Mouse (Mus musculus) forebrain, embryonic 13.5 days (tissue): Measurements from ENCODE around the gene Adra2a. TPM values are rescaled to one million over a fixed set of nuclear protein-coding genes. Genes with fewer than 3 reads are reported as not detected.

Source experiments
- ATAC-seq: fragments of 200-750 bp; cut with Nextera tagmentation; 2 replicates; pipeline ENCODE4 v1.8.0; 2017
- H3K27ac ChIP-seq: fragments of 300-500 bp; sonication (generic); 2 replicates; pipeline ENCODE4 v1.5.1; 2015; ENCODE audit warnings: inconsistent platforms, mild to moderate bottlenecking, moderate library complexity
- H3K27me3 ChIP-seq: fragments of 300-500 bp; sonication (generic); 2 replicates; pipeline ENCODE4 v1.6.1; 2015; ENCODE audit warnings: mild to moderate bottlenecking, inconsistent platforms
- H3K36me3 ChIP-seq: fragments of 300-500 bp; sonication (generic); 2 replicates; pipeline ENCODE4 v1.6.1; 2015; ENCODE audit warnings: mild to moderate bottlenecking, inconsistent platforms; ENCODE audit not compliant: poor library complexity, severe bottlenecking
- H3K4me1 ChIP-seq: fragments of 300-500 bp; sonication (generic); 2 replicates; pipeline ENCODE4 v1.6.1; 2015; ENCODE audit warnings: inconsistent platforms
- H3K4me2 ChIP-seq: fragments of 300-500 bp; sonication (generic); 2 replicates; pipeline ENCODE4 v1.6.1; 2015; ENCODE audit warnings: inconsistent platforms, mild to moderate bottlenecking, moderate library complexity
- H3K4me3 ChIP-seq: fragments of 300-500 bp; sonication (generic); 2 replicates; pipeline ENCODE4 v1.5.1; 2015; ENCODE audit warnings: mild to moderate bottlenecking, inconsistent platforms
- H3K9ac ChIP-seq: fragments of 300-500 bp; sonication (generic); 2 replicates; pipeline ENCODE4 v1.6.1; 2015; ENCODE audit warnings: mild to moderate bottlenecking, inconsistent platforms
- H3K9me3 ChIP-seq: fragments of 300-500 bp; sonication (generic); replicated peaks from 2 replicates; pipeline ENCODE4 v1.6.1; 2016; ENCODE audit warnings: inconsistent platforms
- WGBS: fragments of 180-500 bp; shearing (Covaris S2); methylation state at CpG from one replicate; pipeline ENCODE4 v1.1.7; 2015; 5-methylcytosine and 5-hydroxymethylcytosine counted together
- polyA plus RNA-seq: library from polyadenylated mRNA; unstranded; fragments of >200 nt; fragmentation: Nextera tagmentation; extraction: Ambion mirVana; gene quantifications from 2 replicates; pipeline ENCODE4 v1.2.1, GENCODE M21; 2015

Gene Adra2a
- 1.1 TPM in 2 replicates for polyA plus RNA-seq

DNA sequence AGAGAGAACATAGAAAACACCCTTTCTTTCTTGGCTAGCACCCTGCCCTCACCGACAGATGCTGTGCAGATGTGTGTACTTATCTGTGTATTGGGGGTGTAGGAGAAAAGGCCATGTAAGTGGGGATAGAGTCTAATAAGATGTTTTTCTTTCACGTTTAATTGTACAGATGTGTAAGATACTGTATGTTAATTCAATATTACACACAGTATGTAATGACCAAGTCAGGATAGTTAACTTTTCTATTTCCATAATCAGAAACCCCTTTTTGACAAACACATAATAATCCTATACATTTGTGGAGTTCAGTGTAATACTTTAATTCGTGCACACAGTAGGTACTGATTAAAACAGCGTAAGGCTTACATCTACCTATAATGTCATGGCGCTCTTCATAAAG is at the start of gene Adra2a:
Gene Adra2a (plus strand): TSS at position 301 of the 400 bp plus-strand sequence.
- WGBS: 72% methylated on average over 5 of the region's 5 CpGs
- Histone ChIP-seq H3K9me3 (no peaks in the 10 kb centered on the region), H3K4me2 (peak within 1 kb of the TSS; percentile 100), H3K9ac (peak within 1 kb of the TSS; percentile 72), H3K27ac (no peak within 1 kb of the TSS), H3K36me3 (no peaks in the 10 kb centered on the region), H3K4me1 (peaks cover 43% of the 10 kb centered on the region), H3K27me3 (peaks cover 43% of the 10 kb centered on the region), H3K4me3 (peak within 1 kb of the TSS; percentile 57)
- ATAC-seq: no peak

DNA sequence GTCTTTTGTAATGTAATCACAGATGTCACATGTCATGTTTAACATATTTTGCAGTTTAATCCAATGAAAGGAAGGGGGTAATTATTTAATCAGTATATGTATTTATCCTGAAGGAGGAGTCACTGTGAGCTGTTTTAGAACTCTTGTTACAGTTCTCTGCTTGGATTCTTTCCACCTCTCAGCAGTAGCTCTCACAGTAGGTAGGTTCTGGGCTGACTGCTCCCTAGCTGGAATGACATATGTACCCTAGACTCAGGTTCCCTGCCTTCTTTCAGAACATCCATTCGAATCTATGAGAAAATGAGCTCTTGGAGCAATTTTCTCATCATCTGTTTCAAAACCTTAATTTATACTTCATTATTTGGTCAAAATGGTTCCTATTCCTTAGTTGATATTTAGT is 49.7 kb upstream of the Adra2a start:
- no peaks in the 10 kb centered on the region for H3K27me3 ChIP-seq
- no peak overlapping the region for H3K9ac ChIP-seq
- H3K4me3 ChIP-seq: no peak overlapping the region
- no peaks in the 10 kb centered on the region for H3K9me3 ChIP-seq
- H3K4me2 ChIP-seq: no peak overlapping the region
- H3K4me1 ChIP-seq: 0 out of 2 replicates have a peak, but pooled peaks cover 3% of the 10 kb centered on the region
- WGBS: 75% methylated on average over 1 of the region's 1 CpGs
- no peak overlapping the region for H3K27ac ChIP-seq
- peaks cover 5% of the 10 kb centered on the region for H3K36me3 ChIP-seq
- no peak for ATAC-seq

DNA sequence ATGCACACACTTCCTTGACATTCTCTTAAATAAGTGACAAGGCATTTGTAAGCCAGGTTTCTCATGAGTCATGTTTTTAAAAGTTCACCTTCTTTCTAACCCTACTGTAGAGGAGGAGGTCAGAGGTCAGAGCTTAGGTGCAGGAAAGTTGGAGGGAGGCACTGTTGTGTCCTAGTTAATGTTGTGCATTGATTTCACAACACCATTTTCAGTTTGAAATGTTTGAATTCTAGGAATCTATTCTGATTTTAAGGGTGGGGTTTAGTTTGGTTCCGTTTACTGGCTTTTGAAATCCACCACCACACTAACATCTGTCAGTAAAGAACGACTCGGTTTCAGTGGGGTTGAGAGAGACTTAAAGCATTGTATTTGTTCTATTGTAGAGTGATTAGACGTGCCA is 33.0 kb upstream of the Adra2a start:
- no peak for ATAC-seq
- no peak overlapping the region for H3K4me2 ChIP-seq
- 63% methylated on average over 4 of the region's 4 CpGs for WGBS

DNA sequence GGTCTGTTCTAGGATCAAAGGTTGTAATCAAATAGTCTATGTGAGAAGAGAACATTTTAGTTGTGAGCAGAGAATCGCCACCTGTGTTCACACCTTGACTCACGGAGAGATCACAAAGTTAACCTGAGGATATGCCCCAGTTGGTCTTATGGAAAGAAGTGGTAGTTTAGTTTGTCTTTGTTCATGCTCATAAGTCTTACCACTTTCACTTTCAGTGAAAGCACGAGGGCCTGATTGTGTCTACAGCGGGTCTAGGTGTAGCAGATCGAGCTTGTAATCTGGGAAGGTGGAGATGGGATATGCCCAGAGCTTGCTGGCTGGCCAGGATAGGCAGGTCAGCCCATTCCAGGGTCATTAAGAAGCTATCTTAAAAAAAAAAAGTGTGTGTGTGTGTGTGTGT is 29.0 kb upstream of the Adra2a start:
- H3K9me3 ChIP-seq: no peaks in the 10 kb centered on the region
- H3K4me2 ChIP-seq: no peak overlapping the region
- no peaks in the 10 kb centered on the region for H3K27me3 ChIP-seq
- no peak for ATAC-seq
- H3K9ac ChIP-seq: no peak overlapping the region
- no peak overlapping the region for H3K4me3 ChIP-seq
- H3K36me3 ChIP-seq: no peaks in the 10 kb centered on the region
- H3K4me1 ChIP-seq: 0 out of 2 replicates have a peak, but pooled peaks cover 2% of the 10 kb centered on the region
- WGBS: 97% methylated on average over 5 of the region's 5 CpGs
- no peak overlapping the region for H3K27ac ChIP-seq

More for the DNA sequence above, 33.0 kb upstream of the Adra2a start:
- Histone ChIP-seq H3K4me1 (0 out of 2 replicates have a peak, but pooled peaks cover 2% of the 10 kb centered on the region), H3K27me3 (no peaks in the 10 kb centered on the region), H3K4me3 (no peak overlapping the region), H3K9me3 (no peaks in the 10 kb centered on the region; the same call in 1 of the 2 replicates), H3K27ac (no peak overlapping the region), H3K36me3 (peaks cover 6% of the 10 kb centered on the region; the same call in 1 of the 2 replicates), H3K9ac (no peak overlapping the region)

DNA sequence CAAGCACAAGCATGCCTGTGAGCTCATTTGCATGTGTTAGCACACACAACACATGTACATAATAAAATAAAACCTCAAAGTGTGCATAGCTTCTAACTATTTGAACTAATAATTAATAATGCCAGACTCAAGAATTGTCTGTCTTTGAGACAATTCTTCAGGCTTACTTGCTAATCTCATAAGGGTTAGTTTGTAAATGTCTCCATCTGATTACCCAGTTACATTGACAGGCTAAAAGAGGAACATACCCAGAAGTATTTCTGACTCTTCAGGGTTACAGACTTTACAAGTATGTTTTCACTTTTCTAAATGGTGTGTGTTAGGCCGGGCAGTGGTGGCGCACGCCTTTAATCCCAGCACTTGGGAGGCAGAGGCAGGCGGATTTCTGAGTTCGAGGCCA is 28.4 kb upstream of the Adra2a start:
- Histone ChIP-seq H3K4me3 (no peak overlapping the region), H3K9me3 (no peaks in the 10 kb centered on the region), H3K4me2 (no peak overlapping the region), H3K36me3 (no peaks in the 10 kb centered on the region), H3K4me1 (0 out of 2 replicates have a peak, but pooled peaks cover 2% of the 10 kb centered on the region), H3K27me3 (no peaks in the 10 kb centered on the region), H3K9ac (no peak overlapping the region), H3K27ac (no peak overlapping the region)
- WGBS: 95% methylated on average over 5 of the region's 5 CpGs
- ATAC-seq: no peak

DNA sequence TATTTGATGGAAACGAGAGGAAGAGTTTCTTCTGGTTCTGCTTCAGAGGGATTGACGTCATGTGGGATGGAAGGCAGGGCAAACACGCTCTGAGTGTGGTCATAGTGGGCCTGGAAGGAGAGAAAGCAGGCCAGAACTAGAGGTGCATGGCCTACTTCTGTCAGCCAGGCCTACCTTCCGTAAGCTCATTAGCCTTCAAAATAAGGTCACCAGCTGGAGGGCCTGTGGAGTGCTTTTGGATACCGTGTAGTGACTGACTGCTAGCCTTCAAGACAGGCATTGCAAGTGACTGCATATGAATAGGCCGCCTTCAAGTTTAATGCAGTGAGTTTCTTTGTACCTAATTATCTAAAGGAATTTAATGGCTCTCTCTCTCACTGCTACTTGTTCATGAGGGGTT is 8.9 kb upstream of the Adra2a start:
- Histone ChIP-seq H3K36me3 (peaks cover 27% of the 10 kb centered on the region), H3K9ac (no peak overlapping the region), H3K4me3 (no peak overlapping the region), H3K27ac (no peak overlapping the region), H3K9me3 (no peaks in the 10 kb centered on the region), H3K4me2 (no peak overlapping the region), H3K27me3 (no peaks in the 10 kb centered on the region), H3K4me1 (peaks cover 4% of the 10 kb centered on the region)
- ATAC-seq: peak; percentile 66; the same call in 1 of the 2 replicates
- 48% methylated on average over 6 of the region's 6 CpGs for WGBS

DNA sequence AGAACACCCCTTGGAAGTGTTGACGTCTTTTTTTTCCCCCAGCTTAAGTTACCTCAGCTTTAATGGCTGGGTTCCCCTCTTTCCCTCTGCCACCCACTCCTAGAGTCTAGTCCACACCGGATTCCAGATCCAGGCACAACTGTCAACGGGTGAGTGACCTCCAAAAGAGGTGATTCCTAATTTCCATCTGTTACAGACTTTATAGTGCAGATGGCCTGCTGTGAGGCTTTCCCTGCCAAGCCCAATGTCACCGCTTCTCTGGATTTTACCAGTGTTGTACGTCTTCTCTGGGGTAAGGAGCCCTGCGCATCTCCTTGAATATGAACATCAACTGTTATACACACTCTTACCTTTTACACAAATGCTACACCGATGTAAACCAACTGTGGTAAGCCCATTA is 4.5 kb upstream of the Adra2a start:
- H3K4me2 ChIP-seq: no peak overlapping the region
- H3K27ac ChIP-seq: no peak overlapping the region
- H3K36me3 ChIP-seq: peaks cover 6% of the 10 kb centered on the region; the same call in 1 of the 2 replicates
- no peaks in the 10 kb centered on the region for H3K9me3 ChIP-seq
- no peaks in the 10 kb centered on the region for H3K27me3 ChIP-seq
- WGBS: 79% methylated on average over 7 of the region's 7 CpGs
- H3K4me3 ChIP-seq: no peak overlapping the region
- no peak overlapping the region for H3K9ac ChIP-seq
- H3K4me1 ChIP-seq: peaks cover 9% of the 10 kb centered on the region
- ATAC-seq: no peak

DNA sequence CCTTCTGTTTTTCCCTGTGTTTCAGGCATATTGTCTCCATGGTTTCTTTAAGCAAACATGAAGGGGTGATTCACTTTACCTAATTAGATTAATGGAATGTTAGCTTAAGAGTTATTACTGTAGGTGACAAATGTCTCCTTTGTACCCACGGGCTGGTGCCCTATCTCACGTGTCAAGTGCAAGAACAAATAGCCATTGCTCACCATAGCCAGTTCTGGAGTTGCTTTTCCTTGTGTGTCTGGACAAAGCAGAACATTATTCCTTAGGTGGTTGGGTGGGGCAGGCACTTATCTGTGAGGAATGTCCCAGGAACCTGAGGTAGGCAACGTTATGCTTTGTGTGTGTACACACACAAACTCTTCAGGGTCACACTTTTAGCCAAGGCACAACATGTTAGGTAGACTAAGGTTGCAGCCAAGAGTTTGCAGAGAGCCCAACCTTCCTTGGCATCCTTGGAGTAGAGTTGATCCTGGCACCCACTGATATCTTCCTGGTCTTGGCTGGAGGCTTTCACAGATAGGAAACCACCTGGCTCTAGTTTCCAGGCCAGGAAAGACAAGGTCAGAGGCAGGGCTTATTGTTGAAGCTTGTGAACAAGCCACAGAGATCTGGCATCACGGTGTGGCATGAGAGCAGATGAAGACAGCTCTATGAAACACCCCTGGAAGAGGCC is 3.5 kb upstream of the Adra2a start:
- Histone ChIP-seq H3K9me3 (no peaks in the 10 kb centered on the region), H3K9ac (no peak overlapping the region), H3K27me3 (peaks cover 9% of the 10 kb centered on the region), H3K4me2 (no peak overlapping the region), H3K36me3 (peaks cover 4% of the 10 kb centered on the region; the same call in 1 of the 2 replicates), H3K4me1 (peaks cover 18% of the 10 kb centered on the region), H3K27ac (no peak overlapping the region), H3K4me3 (no peak overlapping the region)
- 66% methylated on average over 4 of the region's 4 CpGs for WGBS
- no peak for ATAC-seq

DNA sequence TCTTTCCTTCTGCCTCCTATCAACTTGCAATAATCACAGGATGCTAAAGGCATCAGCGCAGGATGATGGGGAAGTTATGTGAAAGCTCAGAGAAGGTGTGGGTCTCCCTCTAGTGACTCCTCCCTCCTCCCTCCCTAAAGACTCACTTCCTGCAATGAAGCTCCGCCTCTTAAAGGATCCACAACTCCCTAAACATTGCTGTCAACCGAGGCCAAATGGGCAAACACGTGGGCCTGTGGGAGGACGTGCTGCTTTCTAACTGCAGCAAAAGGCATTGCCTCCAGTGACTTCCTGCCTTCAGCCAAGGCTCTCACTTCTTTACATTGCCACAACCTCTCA is 3.0 kb upstream of the Adra2a start:
- ATAC-seq: no peak
- no peak overlapping the region for H3K27ac ChIP-seq
- H3K9me3 ChIP-seq: no peaks in the 10 kb centered on the region
- H3K9ac ChIP-seq: no peak overlapping the region
- peaks cover 22% of the 10 kb centered on the region for H3K4me1 ChIP-seq
- H3K4me3 ChIP-seq: no peak overlapping the region
- H3K36me3 ChIP-seq: peaks cover 4% of the 10 kb centered on the region; the same call in 1 of the 2 replicates
- peaks cover 14% of the 10 kb centered on the region for H3K27me3 ChIP-seq
- no peak overlapping the region for H3K4me2 ChIP-seq
- 37% methylated on average over 5 of the region's 5 CpGs for WGBS

DNA sequence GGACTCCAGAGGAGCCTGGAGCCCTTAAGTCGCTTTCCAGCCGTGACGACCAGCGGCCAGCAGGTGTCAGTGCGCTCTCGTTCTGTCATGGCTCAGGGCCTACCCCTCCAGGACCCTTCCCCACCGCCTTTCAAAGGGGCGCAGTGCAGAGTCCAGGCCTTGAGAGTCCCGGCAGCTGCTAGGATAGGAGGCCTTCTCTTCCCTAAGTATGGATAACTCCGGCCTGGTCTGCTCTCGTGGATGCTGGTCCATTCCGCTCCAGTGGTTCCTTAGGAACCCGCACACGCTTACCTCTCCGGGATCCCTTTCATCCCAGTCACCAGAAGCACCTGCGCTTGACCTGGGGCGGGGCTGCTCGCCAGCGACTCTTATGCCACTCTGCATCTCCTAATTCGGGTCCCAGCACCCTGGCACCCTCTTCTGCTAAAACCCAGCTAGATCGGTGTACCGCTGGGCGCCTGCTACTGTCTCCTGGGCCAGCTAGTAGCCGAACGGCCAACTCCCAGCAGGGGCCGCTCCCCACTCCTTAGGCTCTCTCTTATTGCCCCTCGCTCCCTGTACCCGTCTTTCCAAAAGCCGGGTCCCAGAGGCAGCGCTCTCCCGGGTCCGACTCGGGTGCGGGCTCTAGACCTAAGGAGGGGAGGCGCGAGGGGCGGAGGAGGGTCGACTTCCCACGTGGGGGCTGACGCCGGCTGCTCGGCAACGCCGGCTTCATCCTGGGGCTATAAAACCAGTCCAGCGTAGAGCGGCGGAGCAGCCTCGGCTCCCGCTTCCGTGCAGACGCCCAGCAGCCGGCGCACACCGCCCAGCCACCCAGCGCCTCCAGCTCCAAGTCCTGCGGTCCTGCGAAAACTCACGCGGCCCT is 788 bp downstream of the Adra2a start:
- H3K4me3 ChIP-seq: peak overlapping the region; percentile 57
- H3K36me3 ChIP-seq: no peaks in the 10 kb centered on the region
- WGBS: under 1% methylated on average over 58 of the region's 59 CpGs
- H3K9ac ChIP-seq: peak overlapping the region; percentile 72
- H3K27ac ChIP-seq: no peak overlapping the region
- peaks cover 51% of the 10 kb centered on the region for H3K27me3 ChIP-seq
- peak overlapping the region; percentile 100 for H3K4me2 ChIP-seq
- no peaks in the 10 kb centered on the region for H3K9me3 ChIP-seq
- peak; percentile 88 for ATAC-seq
- H3K4me1 ChIP-seq: peaks cover 39% of the 10 kb centered on the region

DNA sequence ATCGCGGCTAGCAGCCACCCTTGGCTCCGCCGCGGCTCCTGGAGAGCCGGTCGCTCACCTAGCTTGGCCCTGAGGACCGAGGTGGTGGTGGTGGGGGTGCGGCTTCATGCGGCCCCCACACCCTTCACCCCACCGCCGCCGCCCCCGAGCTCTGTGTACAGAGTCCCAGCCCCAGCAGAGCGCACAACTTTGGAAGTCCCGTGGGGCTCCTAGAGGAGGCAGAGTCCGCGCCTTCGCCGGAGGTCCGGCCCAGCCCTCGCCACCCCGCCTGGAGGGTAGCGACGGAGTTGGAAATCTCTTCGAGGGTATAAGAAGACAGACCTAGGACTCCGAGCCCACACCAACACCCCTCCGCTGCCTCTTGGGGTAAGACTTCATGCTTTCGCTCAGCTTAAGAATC is 1.5 kb downstream of the Adra2a start:
- Histone ChIP-seq H3K27ac (no peak overlapping the region), H3K9ac (peak overlapping the region; percentile 72)

More for the DNA sequence above, 1.5 kb downstream of the Adra2a start:
- H3K9me3 ChIP-seq: no peaks in the 10 kb centered on the region
- H3K4me2 ChIP-seq: peak overlapping the region; percentile 100
- no peaks in the 10 kb centered on the region for H3K36me3 ChIP-seq
- peak; percentile 28 for ATAC-seq
- peaks cover 39% of the 10 kb centered on the region for H3K4me1 ChIP-seq
- 2% methylated on average over 29 of the region's 29 CpGs for WGBS
- H3K4me3 ChIP-seq: peak overlapping the region; percentile 57
- H3K27me3 ChIP-seq: peaks cover 56% of the 10 kb centered on the region
